Mouse (Mus musculus): ENCODE data around the gene Elane.

GRCm38 (mm10) chr10:79856280-79856679 is 29.8 kb upstream of the Elane start:
- TF ChIP-seq CTCF (IDR thresholded peaks at IDR 0.05; ENCODE audit: extremely low read depth, insufficient read depth, insufficient read length, insufficient replicate concordance) (no peak), POLR2A (IDR thresholded peaks at IDR 0.05; ENCODE audit: low read depth, low read length) (no peak)
